Mouse (Mus musculus) midbrain, embryonic 15.5 days (tissue): ENCODE measurements around the gene Brcc3. TPM values are rescaled to one million over a fixed set of nuclear protein-coding genes. Genes with fewer than 3 reads are reported as not detected.

Experiments
- ATAC-seq: fragments of 200-750 bp; cut with Nextera tagmentation; replicated peaks from 2 replicates; pipeline ENCODE4 v1.8.0; 2017; ENCODE audit warnings: moderate TSS enrichment
- H3K27ac ChIP-seq: fragments of 300-500 bp; sonication (generic); 2 replicates; pipeline ENCODE4 v1.5.1; 2015; ENCODE audit warnings: mild to moderate bottlenecking, inconsistent platforms
- H3K27me3 ChIP-seq: fragments of 300-500 bp; sonication (generic); replicated peaks from 2 replicates; pipeline ENCODE4 v1.6.1; 2015; ENCODE audit warnings: inconsistent platforms
- H3K36me3 ChIP-seq: fragments of 300-500 bp; sonication (generic); replicated peaks from 2 replicates; pipeline ENCODE4 v1.6.1; 2015; ENCODE audit warnings: inconsistent platforms
- H3K4me1 ChIP-seq: fragments of 300-500 bp; sonication (generic); 2 replicates; pipeline ENCODE4 v1.6.1; 2015; ENCODE audit warnings: inconsistent platforms
- H3K4me2 ChIP-seq: fragments of 300-500 bp; sonication (generic); 2 replicates; pipeline ENCODE4 v1.6.1; 2015; ENCODE audit warnings: inconsistent platforms, mild to moderate bottlenecking, moderate library complexity
- H3K4me3 ChIP-seq: fragments of 300-500 bp; sonication (generic); 2 replicates; pipeline ENCODE4 v1.5.1; 2015; ENCODE audit warnings: mild to moderate bottlenecking, inconsistent platforms
- H3K9ac ChIP-seq: fragments of 300-500 bp; sonication (generic); 2 replicates; pipeline ENCODE4 v1.6.1; 2015; ENCODE audit warnings: mild to moderate bottlenecking, inconsistent platforms
- H3K9me3 ChIP-seq: fragments of 300-500 bp; sonication (generic); 2 replicates; pipeline ENCODE4 v1.6.1; 2016; ENCODE audit warnings: inconsistent platforms
- WGBS: fragments of 180-500 bp; shearing (Covaris S2); methylation state at CpG from one replicate; pipeline ENCODE4 v1.1.7; 2015; ENCODE audit warnings: mixed read lengths; 5-methylcytosine and 5-hydroxymethylcytosine counted together
- polyA plus RNA-seq: library from polyadenylated mRNA; unstranded; fragments of >200 nt; fragmentation: Nextera tagmentation; extraction: Ambion mirVana; gene quantifications from 2 replicates; pipeline ENCODE4 v1.2.1, GENCODE M21; 2015

Gene Brcc3
- 44.1 and 47.1 TPM in 2 replicates for polyA plus RNA-seq

DNA sequence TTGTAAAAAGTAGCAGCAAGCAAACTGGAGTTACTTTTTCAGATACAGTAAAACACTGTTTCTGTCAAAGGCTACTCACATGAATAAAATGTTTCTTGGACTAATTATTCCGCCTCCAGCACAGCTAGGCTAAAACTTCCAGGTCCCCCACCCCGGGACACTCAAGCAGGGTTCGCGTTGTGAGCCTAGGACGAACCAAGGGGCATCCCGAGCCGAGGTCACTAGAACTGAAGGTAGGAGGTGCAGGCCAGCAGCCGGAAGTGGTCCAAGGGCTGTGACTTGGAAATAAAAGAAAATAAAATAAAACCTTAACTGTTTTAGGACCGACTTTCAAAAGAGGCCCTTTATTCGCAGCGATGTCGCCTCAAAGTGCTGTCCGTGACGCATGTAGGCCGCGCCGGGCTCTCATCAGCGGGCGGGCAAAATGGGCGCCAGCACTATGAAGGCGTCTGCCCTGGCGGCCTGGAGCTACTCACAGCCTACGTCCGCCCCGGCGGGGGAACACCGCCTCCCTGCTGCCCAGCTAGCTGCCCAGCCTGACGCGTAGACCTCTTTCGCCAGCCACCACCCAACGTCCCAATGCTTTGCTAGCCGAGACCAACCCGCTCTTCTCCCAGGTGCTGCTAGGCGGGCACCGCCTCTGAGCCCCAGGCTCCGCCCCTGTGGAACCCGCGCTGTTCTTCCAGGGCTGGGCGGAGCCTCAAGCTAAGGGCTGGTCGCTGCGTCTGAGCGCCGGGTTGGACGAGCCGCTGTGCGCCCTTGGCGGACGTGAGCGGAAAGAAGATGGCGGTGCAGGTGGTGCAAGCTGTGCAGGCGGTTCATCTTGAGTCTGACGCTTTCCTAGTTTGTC lies at the start of gene Brcc3, which contains the start of the genes Cmc4 and Mtcp1:
TSS of gene Brcc3 (plus strand) at position 693 of the 850 bp plus-strand sequence.
TSS of gene Cmc4 (minus strand) at position 649 of the 850 bp plus-strand sequence.
TSS of gene Mtcp1 (minus strand) at position 653 of the 850 bp plus-strand sequence.
- Histone ChIP-seq H3K36me3 (no peaks in the 10 kb centered on the region), H3K27me3 (no peaks in the 10 kb centered on the region), H3K4me1 (no peaks in the 10 kb centered on the region), H3K4me2 (peak within 1 kb of the TSS; percentile 49), H3K27ac (peak within 1 kb of the TSS; percentile 89), H3K9me3 (no peaks in the 10 kb centered on the region), H3K4me3 (peak within 1 kb of the TSS; percentile 57), H3K9ac (peak within 1 kb of the TSS; percentile 65)
- ATAC-seq: peak; percentile 100
- 23% methylated on average over 52 of the region's 52 CpGs for WGBS

DNA sequence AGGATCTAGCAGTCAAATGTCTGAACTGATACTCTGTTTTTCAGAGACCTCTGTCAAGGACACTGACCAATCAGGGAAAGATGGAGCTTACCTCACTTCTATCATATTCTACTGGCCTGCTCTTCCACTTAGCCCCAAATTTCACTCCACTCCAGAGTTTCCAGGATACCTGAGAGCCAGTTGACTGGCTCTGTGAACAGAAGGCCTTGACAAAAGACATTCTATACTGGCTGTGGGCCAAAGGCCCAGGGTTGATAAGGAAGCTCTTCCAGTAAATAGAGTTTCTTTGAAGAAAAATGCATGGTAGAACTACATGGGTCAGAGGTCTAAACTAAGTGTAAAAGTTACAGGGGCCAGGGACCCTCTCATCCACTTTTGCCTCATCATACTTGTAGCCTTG lies 46.2 kb upstream of the Brcc3 start:
- Histone ChIP-seq H3K27me3 (no peaks in the 10 kb centered on the region), H3K4me1 (no peaks in the 10 kb centered on the region), H3K27ac (no peak overlapping the region), H3K9ac (no peak overlapping the region), H3K9me3 (no peaks in the 10 kb centered on the region), H3K36me3 (no peaks in the 10 kb centered on the region), H3K4me2 (no peak overlapping the region), H3K4me3 (no peak overlapping the region)
- ATAC-seq: no peak

DNA sequence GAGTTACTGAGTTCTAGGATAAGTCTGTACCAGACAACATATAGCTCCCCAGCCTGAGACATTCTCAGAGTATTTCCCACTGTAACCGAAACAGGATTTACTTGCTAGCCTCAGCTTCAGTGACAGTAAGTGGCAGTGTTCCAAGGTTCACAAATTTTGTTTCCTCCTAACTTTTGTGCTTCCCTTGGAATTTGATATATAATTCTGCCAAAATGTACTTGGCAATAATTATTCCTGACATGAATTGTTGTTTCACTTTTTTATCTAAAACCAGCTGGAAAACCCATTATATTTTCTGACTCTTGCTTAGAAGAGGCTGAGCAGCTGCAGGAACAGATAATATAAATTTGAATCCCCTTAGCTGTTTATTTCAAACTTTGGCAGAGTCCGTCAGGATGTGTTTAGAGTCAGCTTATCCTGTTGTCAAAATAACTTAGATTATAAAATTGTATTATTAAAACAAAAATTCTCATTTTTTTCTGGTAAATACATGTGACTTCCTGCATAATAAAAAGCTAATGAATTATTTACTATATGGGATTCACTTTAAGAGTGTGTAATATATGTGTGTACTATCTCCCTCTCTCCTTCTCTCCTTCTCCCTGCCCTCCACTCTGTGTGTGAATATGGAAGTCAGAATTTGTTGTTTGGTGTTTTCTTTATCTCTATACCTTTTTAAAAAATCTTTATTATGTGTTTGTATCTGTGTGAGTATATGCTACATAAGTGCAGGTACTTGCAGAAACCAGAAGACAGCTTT lies 43.6 kb upstream of the Brcc3 start:
- H3K4me3 ChIP-seq: no peak overlapping the region
- no peak overlapping the region for H3K4me2 ChIP-seq
- ATAC-seq: no peak
- H3K9ac ChIP-seq: no peak overlapping the region
- no peaks in the 10 kb centered on the region for H3K4me1 ChIP-seq
- H3K27ac ChIP-seq: no peak overlapping the region
- no peaks in the 10 kb centered on the region for H3K27me3 ChIP-seq
- 82% methylated on average over 2 of the region's 2 CpGs for WGBS
- no peaks in the 10 kb centered on the region for H3K36me3 ChIP-seq
- no peaks in the 10 kb centered on the region for H3K9me3 ChIP-seq

DNA sequence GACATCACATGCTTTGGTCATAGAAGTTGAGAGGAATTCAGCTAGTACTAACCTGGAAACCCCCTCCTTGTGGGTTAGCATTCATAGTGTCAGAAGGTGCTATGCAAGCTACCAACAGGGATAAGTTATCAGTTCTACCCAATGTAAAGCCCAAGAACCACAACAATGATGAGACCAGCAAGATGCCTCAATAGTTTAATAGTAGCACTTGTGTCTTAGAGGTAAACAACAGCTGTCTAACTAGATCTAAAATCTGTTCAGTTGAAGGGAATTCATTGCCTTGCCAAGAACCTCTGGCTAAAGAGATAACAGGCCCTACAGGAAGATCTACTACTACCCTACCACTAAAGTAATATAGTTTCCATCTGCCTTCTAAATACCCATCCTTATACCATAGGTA lies 39.6 kb upstream of the Brcc3 start:
- no peaks in the 10 kb centered on the region for H3K4me1 ChIP-seq
- no peak overlapping the region for H3K4me2 ChIP-seq
- H3K27ac ChIP-seq: no peak overlapping the region
- H3K4me3 ChIP-seq: no peak overlapping the region
- H3K9ac ChIP-seq: no peak overlapping the region
- no peak for ATAC-seq
- no peaks in the 10 kb centered on the region for H3K9me3 ChIP-seq
- H3K27me3 ChIP-seq: no peaks in the 10 kb centered on the region
- no peaks in the 10 kb centered on the region for H3K36me3 ChIP-seq

DNA sequence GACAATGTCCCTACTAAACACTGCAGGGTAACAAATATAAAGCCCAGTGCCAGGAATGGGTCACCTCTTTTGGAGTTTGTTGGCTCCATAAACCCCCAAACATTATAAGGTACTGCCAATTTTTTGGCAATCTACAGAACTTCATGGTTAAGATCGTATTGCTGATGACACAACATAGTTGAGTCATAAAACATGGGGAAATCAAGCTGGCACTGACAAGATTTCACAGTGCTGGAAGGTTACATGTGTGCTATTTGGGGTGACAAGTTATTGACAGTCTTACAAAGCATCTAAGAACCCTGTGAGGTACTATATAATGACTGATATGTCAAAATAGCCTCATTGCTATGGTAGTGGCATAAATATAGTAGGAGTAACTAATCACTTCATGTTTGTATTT lies 35.3 kb upstream of the Brcc3 start:
- no peaks in the 10 kb centered on the region for H3K27me3 ChIP-seq
- H3K4me2 ChIP-seq: peak overlapping the region; percentile 48; the same call in 1 of the 2 replicates
- 83% methylated on average over 1 of the region's 1 CpGs for WGBS
- no peaks in the 10 kb centered on the region for H3K4me1 ChIP-seq
- no peak overlapping the region for H3K4me3 ChIP-seq
- H3K36me3 ChIP-seq: no peaks in the 10 kb centered on the region
- no peaks in the 10 kb centered on the region for H3K9me3 ChIP-seq
- H3K27ac ChIP-seq: no peak overlapping the region
- no peak for ATAC-seq
- H3K9ac ChIP-seq: no peak overlapping the region

DNA sequence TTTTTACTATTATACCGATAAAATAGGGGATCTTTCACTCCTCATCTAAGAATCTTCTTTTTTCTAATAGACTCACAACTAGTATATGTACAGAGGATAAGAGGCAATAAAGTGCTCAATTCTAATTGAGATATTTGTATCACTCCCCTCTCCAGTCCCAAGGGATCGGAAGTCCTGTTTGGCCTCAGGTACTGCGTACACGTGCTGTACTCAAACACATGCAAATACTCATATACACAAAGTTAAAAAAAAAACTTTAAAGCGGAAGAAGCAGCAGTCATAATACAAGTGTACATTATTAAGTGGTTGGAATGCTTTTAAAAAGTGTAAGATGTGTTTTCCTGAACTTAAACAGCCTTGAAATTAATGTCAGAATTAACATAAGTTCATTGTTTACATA lies 34.7 kb upstream of the Brcc3 start:
- Histone ChIP-seq H3K4me2 (peak overlapping the region; percentile 48), H3K36me3 (no peaks in the 10 kb centered on the region), H3K4me3 (peak overlapping the region; percentile 56), H3K27me3 (no peaks in the 10 kb centered on the region), H3K4me1 (no peaks in the 10 kb centered on the region), H3K9me3 (no peaks in the 10 kb centered on the region), H3K27ac (peak overlapping the region; percentile 79; the same call in 1 of the 2 replicates), H3K9ac (peak overlapping the region; percentile 50; the same call in 1 of the 2 replicates)
- peak; percentile 62 for ATAC-seq
- 63% methylated on average over 5 of the region's 5 CpGs for WGBS

DNA sequence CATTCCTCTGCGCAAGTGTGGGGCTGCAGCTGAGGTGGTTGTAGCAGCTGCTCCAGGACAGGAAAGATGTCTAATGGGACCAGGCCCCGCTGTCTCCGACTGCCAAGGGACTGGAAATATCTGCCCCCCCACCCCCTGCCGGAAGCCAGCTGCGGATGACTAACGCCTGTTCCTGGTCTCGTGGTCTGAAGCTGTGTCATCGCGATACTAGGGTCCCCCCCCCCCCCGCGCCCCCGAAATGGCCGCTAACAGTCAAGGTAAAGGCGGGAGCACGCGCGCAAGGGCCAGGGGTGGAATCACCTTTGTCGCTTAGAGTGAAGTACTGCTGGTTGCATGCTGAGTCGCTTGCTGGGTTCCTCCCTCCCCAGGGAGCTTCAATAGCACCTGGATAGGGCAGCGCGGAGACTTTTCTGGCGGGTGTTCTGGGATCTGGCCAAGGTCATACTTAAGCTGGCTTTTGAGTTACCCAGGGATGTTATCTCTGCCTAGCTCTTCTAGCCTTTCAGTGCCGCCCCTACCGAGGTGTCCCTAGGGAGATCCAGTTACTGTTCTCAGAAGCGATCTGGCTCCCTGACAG lies 34.1 kb upstream of the Brcc3 start, which contains the start of the genes Fundc2 and F8:
TSS of gene Fundc2 (plus strand) at position 205 of the 577 bp plus-strand sequence.
TSS of gene F8 (minus strand) at position 421 of the 577 bp plus-strand sequence.
- Histone ChIP-seq H3K27ac (peak within 1 kb of the TSS; percentile 79), H3K4me3 (peak within 1 kb of the TSS; percentile 56), H3K27me3 (no peaks in the 10 kb centered on the region), H3K4me1 (no peaks in the 10 kb centered on the region), H3K4me2 (peak within 1 kb of the TSS; percentile 48), H3K36me3 (no peaks in the 10 kb centered on the region), H3K9me3 (no peaks in the 10 kb centered on the region), H3K9ac (peak within 1 kb of the TSS; percentile 50)
- 22% methylated on average over 15 of the region's 25 CpGs for WGBS
- ATAC-seq: peak; percentile 98

DNA sequence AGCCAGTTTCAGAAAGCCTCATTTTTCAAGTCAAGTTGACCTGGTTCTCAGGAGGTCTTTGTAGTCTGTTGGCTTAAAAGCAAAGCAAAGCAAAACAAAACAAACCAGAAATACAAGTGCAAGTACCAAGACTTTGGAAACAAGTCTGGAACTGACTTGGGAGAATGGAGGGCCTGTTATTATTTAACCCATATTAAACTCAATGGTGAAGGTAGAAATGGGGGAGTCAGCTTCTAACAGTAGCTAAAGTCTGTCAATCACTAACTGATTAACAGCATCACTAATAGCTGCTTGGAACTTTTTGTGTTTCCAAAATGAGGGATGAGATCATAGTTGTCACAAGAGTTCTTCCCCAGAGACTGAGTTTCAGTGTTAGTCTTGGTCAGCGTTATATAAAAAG lies 17.0 kb upstream of the Brcc3 start:
- WGBS: 82% methylated on average over 1 of the region's 1 CpGs
- Histone ChIP-seq H3K9ac (no peak overlapping the region), H3K4me1 (no peaks in the 10 kb centered on the region), H3K27me3 (no peaks in the 10 kb centered on the region), H3K4me2 (no peak overlapping the region), H3K36me3 (no peaks in the 10 kb centered on the region), H3K27ac (no peak overlapping the region), H3K4me3 (no peak overlapping the region), H3K9me3 (no peaks in the 10 kb centered on the region)
- ATAC-seq: no peak

DNA sequence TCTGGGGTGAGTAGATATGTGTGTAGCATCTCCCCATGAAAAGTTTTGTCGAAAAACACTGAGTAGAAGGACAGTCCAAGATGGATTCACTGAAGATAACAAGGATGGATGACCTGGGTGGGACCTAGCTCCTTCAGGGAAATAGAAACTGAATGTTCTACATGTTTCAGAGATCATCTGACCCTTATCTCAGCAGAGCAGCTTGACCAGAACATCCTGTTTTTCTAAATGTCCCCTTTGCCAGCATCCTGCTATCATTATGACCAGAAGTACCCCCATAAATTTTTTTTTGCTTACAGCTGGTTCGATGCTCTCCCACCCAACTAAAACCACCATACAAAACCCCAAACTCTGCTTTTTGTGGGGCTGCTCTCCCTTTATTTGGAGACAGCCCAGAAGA lies 13.8 kb upstream of the Brcc3 start:
- WGBS: 93% methylated on average over 2 of the region's 2 CpGs
- Histone ChIP-seq H3K27me3 (no peaks in the 10 kb centered on the region), H3K36me3 (no peaks in the 10 kb centered on the region), H3K4me1 (no peaks in the 10 kb centered on the region), H3K4me2 (no peak overlapping the region), H3K4me3 (no peak overlapping the region), H3K9me3 (no peaks in the 10 kb centered on the region), H3K27ac (no peak overlapping the region), H3K9ac (no peak overlapping the region)
- no peak for ATAC-seq

DNA sequence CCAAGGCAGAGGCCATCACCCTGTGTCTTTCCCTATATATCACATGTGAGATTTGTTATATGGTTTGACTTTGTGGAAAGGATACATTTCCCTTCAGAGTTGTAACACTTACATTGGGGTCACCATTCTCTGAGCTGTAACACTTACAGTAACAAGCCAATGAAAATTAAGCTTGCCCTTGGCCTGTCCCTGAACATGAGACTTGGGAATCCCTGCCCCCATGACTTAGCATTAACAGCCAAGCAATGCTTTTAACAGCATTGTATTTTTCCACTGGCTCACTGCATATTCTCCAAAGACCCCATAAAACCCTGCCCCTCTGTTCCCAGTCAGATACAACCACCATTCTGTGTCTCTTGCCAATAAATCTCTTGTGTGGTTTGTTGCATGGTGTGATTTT lies 13.1 kb upstream of the Brcc3 start:
- ATAC-seq: no peak
- no peaks in the 10 kb centered on the region for H3K4me1 ChIP-seq
- no peak overlapping the region for H3K9ac ChIP-seq
- no peak overlapping the region for H3K4me2 ChIP-seq
- H3K27me3 ChIP-seq: no peaks in the 10 kb centered on the region
- H3K4me3 ChIP-seq: no peak overlapping the region
- no peaks in the 10 kb centered on the region for H3K9me3 ChIP-seq
- no peak overlapping the region for H3K27ac ChIP-seq
- H3K36me3 ChIP-seq: no peaks in the 10 kb centered on the region

DNA sequence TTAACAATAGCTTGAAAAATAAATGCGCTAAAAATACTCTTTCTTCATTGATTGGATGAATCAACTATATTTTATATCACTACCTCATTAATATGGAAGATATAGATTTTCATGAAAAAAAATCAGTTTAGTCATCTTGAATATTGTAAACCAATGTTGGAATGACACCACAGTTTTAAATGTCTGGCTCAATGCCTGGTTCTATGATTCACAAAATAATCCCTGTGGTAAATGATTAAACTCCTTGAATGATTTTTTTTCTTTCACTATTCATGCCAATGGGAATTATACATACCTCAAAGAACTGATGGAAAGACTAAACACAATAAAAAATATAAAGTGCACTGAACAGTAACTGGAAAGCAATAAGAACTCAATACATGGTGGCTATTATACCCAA lies 6.7 kb upstream of the Brcc3 start:
- Histone ChIP-seq H3K4me2 (no peak overlapping the region), H3K4me3 (no peak overlapping the region), H3K4me1 (no peaks in the 10 kb centered on the region), H3K9me3 (no peaks in the 10 kb centered on the region), H3K36me3 (no peaks in the 10 kb centered on the region), H3K27ac (no peak overlapping the region), H3K27me3 (no peaks in the 10 kb centered on the region), H3K9ac (no peak overlapping the region)
- no peak for ATAC-seq
- WGBS: 89% methylated on average over 1 of the region's 1 CpGs

DNA sequence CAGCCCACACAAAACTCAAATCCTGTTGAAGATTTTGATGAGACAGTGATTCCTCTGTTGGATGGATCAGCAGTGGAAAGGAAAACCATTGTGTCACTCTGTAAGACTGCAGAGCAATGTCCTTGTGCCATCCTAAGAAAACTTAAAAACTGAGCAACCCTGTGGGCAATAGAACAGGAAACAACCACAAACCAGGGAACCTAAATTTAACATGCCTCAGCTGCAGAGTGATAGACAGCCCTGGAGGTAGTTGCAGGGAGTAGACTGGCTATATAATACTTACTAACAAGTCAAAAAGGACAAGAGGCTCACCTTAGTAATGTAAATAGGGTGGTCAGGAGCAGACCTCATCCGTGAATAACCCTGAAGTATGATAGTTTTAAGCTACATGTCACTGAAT lies 38.2 kb downstream of the Brcc3 start:
- Histone ChIP-seq H3K36me3 (peaks cover 4% of the 10 kb centered on the region; the same call in 1 of the 2 replicates), H3K4me1 (no peaks in the 10 kb centered on the region), H3K27ac (no peak overlapping the region), H3K9me3 (no peaks in the 10 kb centered on the region), H3K4me3 (no peak overlapping the region), H3K27me3 (no peaks in the 10 kb centered on the region), H3K4me2 (no peak overlapping the region), H3K9ac (no peak overlapping the region)
- no peak for ATAC-seq
- WGBS: 79% methylated on average over 1 of the region's 1 CpGs
